Mouse (Mus musculus) heart, adult 2 months (tissue): Measurements from ENCODE around the gene Ccdc175.

Experiments
- CTCF ChIP-seq: fragments of 200-600 bp; IDR thresholded peaks from 2 replicates; pipeline ENCODE4 v1.8.1; 2022; ENCODE audit warnings: antibody characterized with exemption, mild to moderate bottlenecking, moderate library complexity
- EP300 ChIP-seq: fragments of 200-500 bp; IDR thresholded peaks from 2 replicates; pipeline ENCODE4 v1.6.1; 2011; ENCODE audit warnings: low read depth, low read length, control low read depth; ENCODE audit not compliant: insufficient read depth
- POLR2A ChIP-seq: fragments of 200-500 bp; IDR thresholded peaks from 2 replicates; pipeline ENCODE4 v1.6.1; 2011; ENCODE audit warnings: mild to moderate bottlenecking, low read depth, low read length, control low read depth; ENCODE audit not compliant: insufficient read depth

DNA sequence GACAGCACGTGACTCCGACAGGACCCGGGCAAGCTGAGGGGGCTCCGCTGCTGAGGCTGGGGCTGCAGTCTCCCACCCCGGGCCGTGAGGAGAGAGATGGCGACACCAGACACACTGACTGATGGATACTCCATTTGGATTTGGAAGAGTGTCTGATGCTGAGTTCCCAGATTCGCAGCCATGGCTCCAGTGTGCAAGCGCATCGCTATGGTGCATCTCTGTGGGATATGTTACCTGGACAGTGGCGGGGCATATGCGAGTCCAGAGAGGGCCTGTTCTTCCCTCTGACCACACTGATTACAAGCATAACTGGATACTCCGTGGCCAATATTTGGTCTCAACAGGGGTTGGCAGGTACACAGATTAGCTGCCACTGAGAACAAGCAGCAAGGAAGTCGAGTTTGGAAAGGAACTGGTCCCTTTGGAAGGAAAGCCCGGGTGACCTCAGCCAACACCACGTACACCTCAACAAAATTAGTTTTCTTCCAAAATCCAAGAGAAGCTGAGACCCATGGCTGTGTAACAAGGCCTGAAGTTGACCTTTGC lies 38.8 kb upstream of the Ccdc175 start:
- TF ChIP-seq CTCF, result no peak
- TF ChIP-seq EP300, result no peak
- no peak for TF ChIP-seq POLR2A
